Mouse (Mus musculus) cerebellum, adult 8-10 months (tissue): ENCODE data around the gene Fam111a.
A peak's percentile ranks its signal among the peaks of the same experiment; 100 is the strongest.

Source experiments
- DNase-seq: peaks from one replicate; pipeline ENCODE4 v3.0.0; 2022

Gene Fam111a

DNA sequence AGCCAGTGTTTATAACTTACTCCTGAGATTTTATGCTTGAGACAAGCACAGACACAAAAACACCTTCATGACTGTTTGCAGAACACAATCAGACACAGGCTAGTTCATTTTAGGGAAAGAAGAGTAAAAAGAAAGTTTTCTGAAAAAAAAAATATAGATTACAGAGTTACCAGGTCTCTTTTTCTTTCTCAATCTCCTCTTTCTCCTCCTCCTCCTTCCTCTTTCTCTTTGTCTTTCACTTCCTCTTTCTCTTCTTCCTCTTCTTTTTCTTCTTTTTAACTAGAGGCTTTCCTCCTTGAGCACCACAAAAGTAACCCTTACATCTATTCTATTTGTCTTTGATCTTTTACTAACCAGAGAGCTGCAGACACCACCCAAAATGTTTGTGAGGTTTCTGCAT is 18.7 kb downstream of the Fam111a start:
- DNase-seq = no peak

GRCm38 (mm10) chr19:12567011-12567410 is 21.5 kb downstream of the Fam111a start:
- DNase-seq = no peak

GRCm38 (mm10) chr19:12570866-12571265 is 25.3 kb downstream of the Fam111a start:
- DNase-seq = no peak

DNA sequence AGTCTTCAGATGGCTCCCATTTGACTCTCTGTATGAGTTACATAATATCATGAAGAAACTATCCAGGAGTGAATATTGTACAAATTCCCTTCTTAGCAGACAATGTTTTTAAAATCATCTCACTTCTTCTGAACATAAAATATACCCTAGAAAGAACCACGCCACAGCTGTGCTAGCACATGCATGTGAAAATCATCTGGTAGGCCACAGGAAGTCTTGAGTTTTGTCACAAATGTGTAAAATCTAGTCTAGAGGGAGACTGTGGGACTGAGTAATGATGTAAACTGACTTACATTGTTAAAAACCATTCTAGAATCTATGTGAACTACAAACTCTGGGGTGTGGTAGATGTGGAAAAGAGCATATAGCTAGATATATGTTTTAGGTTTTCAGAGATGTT is 26.1 kb downstream of the Fam111a start:
- no peak for DNase-seq

GRCm38 (mm10) chr19:12572614-12573265 is 27.2 kb downstream of the Fam111a start:
- DNase-seq = no peak

DNA sequence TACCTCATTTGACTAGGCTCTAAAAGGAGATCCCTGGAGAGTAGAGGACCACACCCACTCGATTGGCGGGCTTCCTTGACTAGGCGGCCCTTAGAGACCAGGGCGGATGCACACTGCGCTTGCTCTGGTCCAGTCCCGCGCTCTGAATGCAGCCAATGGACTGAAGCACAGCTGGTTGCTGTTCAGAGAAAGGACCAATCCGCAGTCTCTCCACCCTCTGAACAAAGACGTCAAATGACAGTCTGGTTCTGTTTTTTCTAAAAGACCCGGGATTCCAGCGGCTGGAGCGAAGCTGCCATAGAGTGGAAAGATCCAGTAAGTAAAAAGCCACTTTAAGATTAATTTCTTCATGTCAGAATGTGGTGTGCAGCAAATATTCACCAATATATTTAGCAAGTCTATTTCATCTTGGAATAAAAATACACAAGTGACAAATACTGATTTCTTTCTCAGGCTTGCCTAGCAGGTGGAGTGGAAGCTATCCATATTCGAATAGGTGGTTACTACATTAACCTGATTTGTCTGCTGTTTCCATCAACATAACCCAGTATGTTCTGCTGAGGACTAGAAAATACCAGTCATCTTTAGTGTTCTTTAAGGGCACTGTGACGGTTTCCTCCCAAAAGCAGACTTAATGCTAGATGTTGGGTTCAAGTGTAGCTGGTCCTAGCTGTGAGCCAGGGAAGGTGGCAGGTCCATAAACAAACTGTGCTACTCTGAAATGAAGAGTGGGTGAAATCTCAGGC is 27.9 kb downstream of the Fam111a start:
- no peak for DNase-seq

DNA sequence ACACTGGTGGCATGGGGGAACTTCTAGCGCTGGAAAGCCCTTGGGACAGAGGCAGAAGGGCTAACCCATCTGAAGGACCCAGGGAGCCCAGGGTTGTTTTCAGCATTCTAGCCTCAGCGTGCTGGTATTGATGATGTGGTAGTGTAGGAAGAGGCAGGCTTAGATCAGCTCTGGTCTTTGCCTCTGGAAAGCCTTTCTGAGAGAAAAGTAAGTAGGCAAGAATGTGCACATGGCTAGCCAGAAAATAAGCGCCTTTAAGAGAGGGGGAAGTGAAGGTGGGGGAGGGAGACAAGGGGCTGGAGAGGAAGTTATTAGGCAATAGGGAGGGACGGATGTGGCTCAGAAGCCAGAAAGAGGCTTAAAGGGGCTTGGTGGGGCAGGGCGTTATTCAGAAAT is 28.5 kb downstream of the Fam111a start:
- no peak for DNase-seq

GRCm38 (mm10) chr19:12575107-12575506 is 29.6 kb downstream of the Fam111a start:
- no peak for DNase-seq

- no peak for DNase-seq
Observed at GRCm38 (mm10) chr19:12575514-12575913, 30.0 kb downstream of the Fam111a start.

- no peak for DNase-seq
Observed at GRCm38 (mm10) chr19:12576639-12577038, 31.1 kb downstream of the Fam111a start.

DNA sequence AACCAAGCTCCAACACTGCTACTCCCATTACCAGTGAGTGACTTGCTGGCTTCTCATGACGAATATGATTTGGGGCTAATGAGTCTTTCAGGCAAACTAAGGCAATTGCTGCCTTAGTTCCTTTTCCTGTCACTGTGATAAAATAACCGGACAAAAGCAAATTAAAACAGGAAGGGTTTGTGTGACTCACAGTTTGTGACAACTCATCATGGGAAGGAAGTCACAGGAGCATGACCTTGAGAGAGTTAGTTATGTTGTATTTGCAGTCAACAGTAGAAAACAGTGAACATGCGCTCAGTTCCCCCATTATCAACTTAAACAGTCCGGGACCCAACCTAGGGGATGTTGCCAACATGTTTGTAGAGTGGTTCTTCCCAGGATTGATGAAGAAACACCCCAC is 39.8 kb downstream of the Fam111a start:
- DNase-seq = no peak

DNA sequence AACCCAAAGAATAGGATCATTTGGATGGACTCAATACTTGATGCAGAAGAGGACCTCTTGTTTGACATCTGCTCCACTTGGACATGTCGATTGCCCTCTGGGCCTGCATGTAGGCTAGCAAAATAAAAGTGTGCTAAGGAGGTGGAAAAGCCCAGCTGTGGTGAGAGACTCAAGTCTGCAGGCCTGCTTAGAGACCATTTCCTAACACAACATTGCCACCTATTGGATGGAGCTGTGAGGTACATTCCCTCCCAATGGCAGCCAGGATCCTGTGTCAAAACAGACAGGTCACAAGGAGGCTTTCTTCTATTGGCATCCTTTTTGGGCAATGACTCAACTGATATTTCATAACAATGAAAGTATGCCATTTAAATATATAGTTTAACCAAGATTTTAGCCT is 46.4 kb downstream of the Fam111a start:
- peak; percentile 50 for DNase-seq

- DNase-seq = no peak
Observed at GRCm38 (mm10) chr19:12595135-12595529, 49.6 kb downstream of the Fam111a start.

GRCm38 (mm10) chr19:12595530-12596289 is 50.2 kb downstream of the Fam111a start:
- DNase-seq = peak; percentile 44

DNA sequence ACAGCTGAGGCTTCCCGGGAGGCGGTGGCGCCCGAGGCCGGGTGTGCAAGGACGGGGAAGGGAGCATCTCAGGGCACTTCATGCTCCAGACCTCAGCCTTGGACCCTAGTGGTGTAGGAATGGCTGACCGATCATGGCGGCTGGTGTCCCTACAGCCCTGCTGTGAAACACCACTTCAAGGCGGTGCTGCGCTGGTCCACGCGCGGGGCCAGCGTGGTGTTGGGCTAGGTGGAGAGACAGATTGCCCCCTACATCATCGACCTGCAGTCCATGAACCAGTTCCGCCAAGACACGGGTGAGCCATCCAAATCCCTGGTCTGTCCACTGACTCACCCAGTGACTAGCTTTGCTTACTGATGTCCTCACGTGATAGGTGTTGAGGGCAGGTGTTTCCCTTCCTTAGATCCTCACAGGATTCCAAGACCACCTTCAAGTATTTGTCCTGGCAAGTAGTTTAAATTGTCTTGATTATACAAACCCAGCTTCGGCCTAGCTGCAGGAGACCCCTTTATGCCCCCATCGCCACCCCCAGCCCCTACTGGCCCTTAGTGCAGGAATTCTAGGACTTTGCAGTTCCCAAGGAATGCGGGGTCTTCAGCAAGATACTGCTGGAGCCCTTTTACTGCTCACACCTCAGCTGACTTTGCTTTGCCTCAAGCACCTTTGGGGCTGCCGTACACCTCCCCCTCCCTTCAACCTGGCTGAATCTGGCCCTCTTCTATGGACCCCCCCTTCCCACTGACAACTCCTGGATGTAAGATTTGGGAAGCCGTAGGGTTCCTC is 50.9 kb downstream of the Fam111a start:
- DNase-seq = peak; percentile 17

- no peak for DNase-seq
Observed at GRCm38 (mm10) chr19:12597073-12597405, 51.5 kb downstream of the Fam111a start.

DNA sequence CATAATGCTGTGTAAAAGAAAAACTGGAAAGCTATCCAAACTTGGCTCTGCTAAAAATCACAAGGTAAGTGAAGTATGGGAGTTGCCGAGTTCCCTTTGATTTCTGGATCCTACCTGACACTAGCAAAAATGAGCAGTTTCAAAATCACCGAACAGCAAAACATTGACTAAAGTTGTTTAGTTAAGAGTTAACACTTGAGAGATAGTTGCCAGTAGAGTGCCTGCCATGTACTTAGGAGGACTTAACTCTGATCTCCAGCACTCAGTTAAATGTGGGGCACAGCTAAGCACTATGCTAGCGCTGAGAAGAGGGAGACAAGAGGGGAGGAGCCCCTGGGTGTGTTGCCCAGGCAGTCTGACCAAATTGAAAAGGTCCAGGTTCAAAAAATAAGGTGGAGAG is 53.1 kb downstream of the Fam111a start:
- DNase-seq = no peak

DNA sequence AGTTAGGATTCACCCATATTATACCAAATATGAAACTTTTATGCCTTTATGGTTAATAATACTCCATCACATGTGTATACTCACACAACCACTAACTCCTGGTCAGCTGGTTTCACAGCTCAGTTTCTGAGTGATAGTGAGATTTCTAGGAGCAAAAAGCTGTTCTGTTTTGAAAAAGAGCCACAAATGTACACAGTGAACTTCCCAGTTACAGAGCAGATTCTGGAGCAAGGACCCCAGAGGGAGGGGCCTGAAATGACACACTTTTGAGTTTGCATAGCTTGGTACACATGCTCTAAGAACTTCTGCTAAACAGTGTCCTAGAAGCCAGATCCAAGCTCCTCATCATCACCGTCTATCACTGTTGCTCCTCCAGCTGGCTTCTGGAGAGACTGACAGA is 54.1 kb downstream of the Fam111a start, which contains the start of gene Gm4952:
TSS of gene Gm4952 (plus strand) at position 301 of the 400 bp plus-strand sequence.
- DNase-seq = no peak

- no peak for DNase-seq
Observed at GRCm38 (mm10) chr19:12600684-12601480, 55.3 kb downstream of the Fam111a start.

DNA sequence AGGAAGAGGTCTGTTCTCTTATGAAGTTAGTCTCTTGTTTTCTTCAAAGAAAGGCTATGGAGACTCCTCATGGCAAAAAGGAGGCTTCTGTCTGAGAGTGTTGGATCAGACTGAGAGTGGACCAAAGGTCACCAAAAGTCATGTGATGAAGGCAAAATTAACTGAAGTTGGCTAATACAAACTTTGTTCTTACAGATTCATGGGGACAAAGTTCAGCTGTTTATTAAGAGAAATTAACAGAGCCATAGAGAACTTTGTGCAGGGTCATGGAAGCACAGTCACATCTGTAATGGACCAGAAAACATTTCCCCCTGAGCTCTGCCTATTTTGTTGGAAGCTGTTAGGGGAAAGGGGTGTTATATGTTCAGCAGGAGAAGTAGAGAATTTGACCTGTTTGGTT is 62.8 kb downstream of the Fam111a start:
- no peak for DNase-seq

DNA sequence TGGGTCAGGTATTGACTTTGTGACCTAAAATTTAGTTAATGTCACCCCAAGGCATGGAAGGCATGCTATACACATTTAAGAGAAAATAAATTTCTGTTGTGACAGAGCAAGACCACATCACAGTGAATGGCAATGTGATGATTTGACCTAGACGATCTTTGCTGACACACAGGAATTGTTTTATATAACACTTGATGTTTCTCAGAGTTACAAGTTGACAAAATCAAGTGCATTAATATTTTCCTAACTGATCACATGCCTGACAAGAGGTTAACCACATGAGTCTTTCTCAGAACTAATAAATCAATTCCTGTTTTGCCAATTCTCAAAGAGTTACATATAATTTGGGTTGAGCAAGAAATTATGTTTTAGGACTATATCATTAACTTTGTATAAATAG is 68.1 kb downstream of the Fam111a start:
- DNase-seq = no peak

- DNase-seq = no peak
Observed at GRCm38 (mm10) chr19:12633176-12633575, 87.6 kb downstream of the Fam111a start, which contains the start of gene Glyat. Glyat (plus strand) TSS chr19:12633308.
